Mouse (Mus musculus) layer of hippocampus, adult 8-10 months (tissue): Measurements from ENCODE around the gene Spns3. TPM values are rescaled to one million over a fixed set of nuclear protein-coding genes. Genes with fewer than 3 reads are reported as not detected.
"Not testable (repeated sequence)": the region's sequence is repeated elsewhere in the genome, so short reads cannot be mapped to it uniquely, and the experiment has no call there.

ENCODE experiments used
- DNase-seq, 2 experiments: peaks; one replicate each; pipeline ENCODE4 v3.0.0; 2022; ENCODE audit warnings: low spot score in 2 of 2
- total RNA-seq, 4 experiments: library from RNA; stranded (reverse); gene quantifications; 2 replicates each; pipeline ENCODE4 v1.2.4; 2022

Gene Spns3
- total RNA-seq, 4 experiments from 2014 or later = 0.33 to 0.58 (median 0.48) TPM

- no peak for DNase-seq
Measured at GRCm38 (mm10) chr11:72558155-72558554, 7.8 kb upstream of the Spns3 start.

- no peak for DNase-seq
Measured at GRCm38 (mm10) chr11:72556953-72557352, 6.6 kb upstream of the Spns3 start.

GRCm38 (mm10) chr11:72556470-72556869 is 6.2 kb upstream of the Spns3 start:
- DNase-seq = no peak

- DNase-seq = no peak
Measured at GRCm38 (mm10) chr11:72551531-72552105, 1.3 kb upstream of the Spns3 start.

GRCm38 (mm10) chr11:72547181-72547580 is 3.1 kb downstream of the Spns3 start:
- DNase-seq = no peak

- no peak for DNase-seq
Measured at GRCm38 (mm10) chr11:72544716-72545115, 5.6 kb downstream of the Spns3 start.

GRCm38 (mm10) chr11:72543692-72544091 is 6.6 kb downstream of the Spns3 start:
- not testable (repeated sequence) for DNase-seq

- no peak for DNase-seq
Measured at GRCm38 (mm10) chr11:72542586-72542985, 7.7 kb downstream of the Spns3 start.

- DNase-seq = no peak
Measured at GRCm38 (mm10) chr11:72541928-72542327, 8.4 kb downstream of the Spns3 start.

GRCm38 (mm10) chr11:72540437-72540836 is 9.9 kb downstream of the Spns3 start:
- DNase-seq = no peak

GRCm38 (mm10) chr11:72538811-72539210 is 11.5 kb downstream of the Spns3 start:
- no peak for DNase-seq

- no peak for DNase-seq
Measured at GRCm38 (mm10) chr11:72538037-72538755, 12.1 kb downstream of the Spns3 start.

GRCm38 (mm10) chr11:72537503-72537902 is 12.8 kb downstream of the Spns3 start:
- no peak for DNase-seq

- no peak for DNase-seq
Measured at GRCm38 (mm10) chr11:72535519-72535918, 14.8 kb downstream of the Spns3 start.

- DNase-seq = no peak
Measured at GRCm38 (mm10) chr11:72532890-72533289, 17.4 kb downstream of the Spns3 start.

GRCm38 (mm10) chr11:72531632-72532031 is 18.7 kb downstream of the Spns3 start:
- DNase-seq = no peak

GRCm38 (mm10) chr11:72531144-72531543 is 19.2 kb downstream of the Spns3 start:
- no peak for DNase-seq

- DNase-seq = no peak
Measured at GRCm38 (mm10) chr11:72526190-72526589, 24.1 kb downstream of the Spns3 start.

GRCm38 (mm10) chr11:72523711-72524110 is 26.6 kb downstream of the Spns3 start:
- no peak for DNase-seq

GRCm38 (mm10) chr11:72522616-72523041 is 27.7 kb downstream of the Spns3 start:
- DNase-seq = peak in 1 of 2 experiments; percentile 54

- DNase-seq = no peak
Measured at GRCm38 (mm10) chr11:72521598-72522541, 28.4 kb downstream of the Spns3 start.

- no peak for DNase-seq
Measured at GRCm38 (mm10) chr11:72519895-72520294, 30.4 kb downstream of the Spns3 start.
